Mouse (Mus musculus) bone marrow, adult 2 months (tissue): ENCODE data around the gene Inha.

ENCODE experiments used
- CTCF ChIP-seq: fragments of 200-500 bp; IDR thresholded peaks from 2 replicates; pipeline ENCODE4 v1.5.1; 2011; ENCODE audit warnings: low read length, control low read depth; ENCODE audit not compliant: control insufficient read depth, insufficient read depth
- POLR2A ChIP-seq: fragments of 200-500 bp; IDR thresholded peaks from 2 replicates; pipeline ENCODE4 v1.6.1; 2011; ENCODE audit warnings: low read depth, mild to moderate bottlenecking, control low read depth, low read length, borderline replicate concordance; ENCODE audit not compliant: control insufficient read depth

- TF ChIP-seq CTCF (no peak), POLR2A (no peak)
These were observed 41.2 kb downstream of the Inha start for GRCm38 (mm10) chr1:75548083-75548482.
